9 mouse cellular contexts compared by ENCODE assay signal in the genomic region with DNA sequence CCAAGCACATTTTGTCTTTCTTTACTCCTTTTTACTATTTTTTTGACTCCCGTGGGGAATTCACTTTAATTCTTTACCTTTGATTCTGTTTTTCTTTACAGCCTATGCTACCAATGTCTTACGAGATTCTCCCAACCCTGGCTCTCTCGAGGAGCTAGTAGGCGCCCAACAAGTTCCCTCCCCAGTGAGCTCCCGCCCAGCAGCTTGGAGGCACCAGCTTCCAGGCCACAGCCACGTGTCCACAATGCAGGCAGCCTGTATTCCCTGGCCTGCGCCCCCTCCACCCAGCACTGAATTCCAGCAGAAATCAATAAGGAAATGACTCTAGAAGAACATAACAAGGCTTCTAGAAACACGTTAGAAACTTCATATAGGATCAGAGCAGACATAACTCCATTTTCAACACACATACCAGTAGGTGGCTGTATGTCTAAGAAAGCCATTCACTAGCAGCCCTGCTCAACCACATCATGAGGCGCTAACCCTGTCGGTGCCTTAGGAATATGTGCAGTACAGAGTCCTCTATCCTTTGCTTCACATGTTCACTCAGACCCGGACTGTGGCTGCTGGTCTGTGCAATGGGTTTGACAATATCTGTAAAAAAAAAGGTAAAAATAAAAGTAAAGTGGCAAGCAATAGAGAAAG. TPM values are rescaled to one million over a fixed set of nuclear protein-coding genes. Genes with fewer than 3 reads are reported as not detected.
DNase-seq lines count a peak whose midpoint lies in the region; ATAC-seq and TF ChIP-seq lines count a peak whose summit lies in the region.
"Had no signal": no experiment of that assay in that cellular context is flagged by ENCODE, and none has a peak within 500 bp of the region (broad histone marks: within the 10 kb centered on the region; RNA-seq: fewer than 3 reads in every experiment).

No protein-coding gene starts in this region.

- H3K9ac ChIP-seq in limb, embryonic 13.5 days, result no peak overlapping the region
- no peak overlapping the region for H3K9ac ChIP-seq in midbrain, embryonic 13.5 days (replicated peaks)

- DNase-seq in cerebellum, adult 18-20 months, result peak; percentile 45 to 56
- DNase-seq in cerebellum, postnatal 4 days (ENCODE audit: low spot score in 2 of 2), result no peak
- peak; percentile 26 for DNase-seq in embryonic facial prominence, embryonic 10.5 days (ENCODE audit: low spot score)
- DNase-seq in heart, postnatal 4 days, result peak; percentile 42
- DNase-seq in thymus, adult 2 months, result peak; percentile 26

- no peak for ATAC-seq in limb, embryonic 13.5 days (ENCODE audit: low FRiP score, low read depth)
- no peak for ATAC-seq in midbrain, embryonic 13.5 days

- H3K36me3 ChIP-seq in E14TG2a.4 (ENCODE audit: insufficient read depth, low read length), result no peaks in the 10 kb centered on the region
- peaks cover 8% of the 10 kb centered on the region; the same call in 1 of the 2 replicates for H3K36me3 ChIP-seq in embryonic facial prominence, embryonic 10.5 days (replicated peaks)
- H3K36me3 ChIP-seq in limb, embryonic 13.5 days, result no peaks in the 10 kb centered on the region
- no peaks in the 10 kb centered on the region for H3K36me3 ChIP-seq in midbrain, embryonic 13.5 days
- H3K36me3 ChIP-seq in thymus, adult 2 months (ENCODE audit: control insufficient read depth, insufficient read depth, low read length), result no peaks in the 10 kb centered on the region

- H3K4me2 ChIP-seq in limb, embryonic 13.5 days (replicated peaks), result peak overlapping the region; percentile 87
- peak overlapping the region; percentile 89 for H3K4me2 ChIP-seq in midbrain, embryonic 13.5 days (replicated peaks)

- H3K4me3 ChIP-seq in E14TG2a.4 (replicated peaks; ENCODE audit: low read length), result peak overlapping the region; percentile 87
- H3K4me3 ChIP-seq in embryonic facial prominence, embryonic 10.5 days, result peak overlapping the region; percentile 91
- H3K4me3 ChIP-seq in limb, embryonic 13.5 days, result peak overlapping the region; percentile 96
- peak overlapping the region; percentile 97 for H3K4me3 ChIP-seq in midbrain, embryonic 13.5 days (replicated peaks)
- no peak overlapping the region for H3K4me3 ChIP-seq in thymus, adult 2 months (ENCODE audit: control insufficient read depth, insufficient read depth, low read length)

- H3K27me3 ChIP-seq in E14TG2a.4 (ENCODE audit: insufficient read depth, low read length), result peaks cover 41% of the 10 kb centered on the region
- H3K27me3 ChIP-seq in embryonic facial prominence, embryonic 10.5 days (replicated peaks; ENCODE audit: low read depth, poor library complexity, severe bottlenecking), result 0 out of 2 replicates have a peak, but pooled peaks cover 5% of the 10 kb centered on the region
- no peaks in the 10 kb centered on the region for H3K27me3 ChIP-seq in limb, embryonic 13.5 days
- H3K27me3 ChIP-seq in midbrain, embryonic 13.5 days, result no peaks in the 10 kb centered on the region
- no peaks in the 10 kb centered on the region for H3K27me3 ChIP-seq in thymus, adult 2 months (ENCODE audit: control insufficient read depth, insufficient read depth, low read length)
- H3K27me3 ChIP-seq: CH12.LX had no signal

- 33% methylated on average over 11 of the region's 11 CpGs for WGBS in embryonic facial prominence, embryonic 10.5 days
- WGBS in limb, embryonic 13.5 days, result 32% methylated on average over 11 of the region's 11 CpGs
- 44% methylated on average over 11 of the region's 11 CpGs for WGBS in midbrain, embryonic 13.5 days
- 42% methylated on average over 11 of the region's 11 CpGs for WGBS in thymus, adult 2 months

- H3K27ac ChIP-seq in embryonic facial prominence, embryonic 10.5 days (replicated peaks), result no peak overlapping the region
- H3K27ac ChIP-seq in limb, embryonic 13.5 days, result no peak overlapping the region
- no peak overlapping the region for H3K27ac ChIP-seq in midbrain, embryonic 13.5 days
- H3K27ac ChIP-seq in thymus, adult 2 months (ENCODE audit: control insufficient read depth, insufficient read depth, low read length), result no peak overlapping the region

- no peak for TF ChIP-seq CTCF in E14TG2a.4 (conservative IDR thresholded peaks at IDR 0.05; ENCODE audit: low read length)
- no peak for TF ChIP-seq CTCF in thymus, adult 2 months (IDR thresholded peaks at IDR 0.05; ENCODE audit: borderline replicate concordance, control insufficient read depth, extremely low read depth, insufficient read depth, low read length, poor library complexity)

- H3K9me3 ChIP-seq in E14TG2a.4 (ENCODE audit: low read length), result no peaks in the 10 kb centered on the region
- H3K9me3 ChIP-seq in embryonic facial prominence, embryonic 10.5 days, result no peaks in the 10 kb centered on the region
- H3K9me3 ChIP-seq in limb, embryonic 13.5 days, result no peaks in the 10 kb centered on the region
- no peaks in the 10 kb centered on the region for H3K9me3 ChIP-seq in midbrain, embryonic 13.5 days

- TF ChIP-seq POLR2A in thymus, adult 2 months (IDR thresholded peaks at IDR 0.05; ENCODE audit: control insufficient read depth, extremely low read depth, insufficient read depth, low read length, poor library complexity), result no peak

- peaks cover 21% of the 10 kb centered on the region for H3K4me1 ChIP-seq in E14TG2a.4 (replicated peaks; ENCODE audit: low read depth, low read length)
- H3K4me1 ChIP-seq in embryonic facial prominence, embryonic 10.5 days, result peaks cover 25% of the 10 kb centered on the region
- H3K4me1 ChIP-seq in limb, embryonic 13.5 days, result peaks cover 29% of the 10 kb centered on the region
- H3K4me1 ChIP-seq in midbrain, embryonic 13.5 days (replicated peaks), result peaks cover 32% of the 10 kb centered on the region
- H3K4me1 ChIP-seq in thymus, adult 2 months (replicated peaks; ENCODE audit: control insufficient read depth, insufficient read depth, low read length), result peaks cover 12% of the 10 kb centered on the region

RNA-seq across cellular contexts. Expression of a gene that starts 1.0 kb away (rescaled TPM):
- 24.3 and 26.1 TPM in 2 replicates for polyA plus RNA-seq in embryonic facial prominence, embryonic 10.5 days (2016; fragmentation: Nextera tagmentation; extraction: Ambion mirVana)
- 100 to 1,000 TPM; 118 to 122 TPM for total RNA-seq in heart, postnatal 4 days (2021)
- polyA plus RNA-seq in limb, embryonic 13.5 days (2015; fragmentation: Nextera tagmentation; extraction: Ambion mirVana), result 38.4 and 40.2 TPM in 2 replicates
- 53.9 and 58.6 TPM in 2 replicates for polyA plus RNA-seq in midbrain, embryonic 13.5 days (2015; fragmentation: Nextera tagmentation; extraction: Ambion mirVana)
- polyA plus RNA-seq in thymus, adult 2 months (2012; rRNA removed), result 22.0 and 26.3 TPM in 2 replicates

Comparison
In these comparisons a context has a peak if more than half of its experiments do, and no peak if none do; other contexts are left out.
1. DNase-seq: peak in cerebellum, adult 18-20 months (2 of 2), embryonic facial prominence, embryonic 10.5 days (single experiment), heart, postnatal 4 days (single experiment) and thymus, adult 2 months (single experiment); none in cerebellum, postnatal 4 days (0 of 2).